Mouse (Mus musculus) spleen, postnatal 36 days (tissue): ENCODE measurements around the gene Lce1m.
"Not testable (repeated sequence)": the region's sequence is repeated elsewhere in the genome, so short reads cannot be mapped to it uniquely, and the experiment has no call there.

Experiments used
- DNase-seq, 2 experiments: peaks; one replicate each; pipeline ENCODE4 v3.0.0; 2022; ENCODE audit warnings: low spot score in 2 of 2, mixed read lengths in 1 of 2

Gene Lce1m

DNA sequence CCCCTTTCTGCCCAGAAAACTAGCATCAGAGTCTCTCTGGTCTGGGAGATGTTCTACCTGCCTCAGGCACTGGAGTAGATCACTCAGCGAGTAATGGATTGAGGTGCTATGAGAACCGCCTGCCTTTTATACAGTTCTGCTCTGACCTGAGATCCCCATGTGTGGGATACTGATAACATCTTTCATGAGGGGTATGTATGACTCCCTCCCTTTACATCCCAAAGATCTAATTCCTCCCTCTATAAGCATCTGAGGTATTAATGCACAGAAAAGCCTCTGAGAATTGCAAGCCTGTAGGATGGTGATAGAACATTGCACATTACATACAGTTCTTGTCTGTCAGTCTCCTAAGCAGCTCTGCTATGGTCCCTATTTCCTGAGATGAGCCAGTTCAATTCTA, at the start of gene Lce1m:
Gene Lce1m, minus strand, starts transcription at position 101 of the 400 bp plus-strand sequence.
- no peak for DNase-seq

DNA sequence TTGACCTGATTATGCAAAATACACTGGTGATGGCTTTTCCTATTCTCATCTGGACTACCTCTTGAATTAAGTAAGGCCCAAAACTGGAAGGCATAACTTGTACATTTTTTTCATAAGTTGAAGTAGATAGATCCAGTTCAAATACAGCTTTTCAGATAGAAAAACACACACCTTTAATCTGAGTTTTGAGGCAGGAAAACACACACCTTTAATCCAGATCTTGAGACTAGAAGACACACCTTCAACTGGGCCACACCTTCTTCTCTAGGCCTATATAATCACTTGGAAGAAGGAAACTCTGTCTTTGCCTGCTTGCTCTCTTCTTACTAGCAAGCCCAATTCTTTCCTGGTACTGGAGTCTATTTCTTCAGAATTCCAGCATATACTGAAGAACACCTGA, 49.7 kb upstream of the Lce1m start, which contains the start of gene Gm4858:
Gene Gm4858, plus strand, starts transcription at position 301 of the 400 bp plus-strand sequence.
- DNase-seq: not testable (repeated sequence)

DNA sequence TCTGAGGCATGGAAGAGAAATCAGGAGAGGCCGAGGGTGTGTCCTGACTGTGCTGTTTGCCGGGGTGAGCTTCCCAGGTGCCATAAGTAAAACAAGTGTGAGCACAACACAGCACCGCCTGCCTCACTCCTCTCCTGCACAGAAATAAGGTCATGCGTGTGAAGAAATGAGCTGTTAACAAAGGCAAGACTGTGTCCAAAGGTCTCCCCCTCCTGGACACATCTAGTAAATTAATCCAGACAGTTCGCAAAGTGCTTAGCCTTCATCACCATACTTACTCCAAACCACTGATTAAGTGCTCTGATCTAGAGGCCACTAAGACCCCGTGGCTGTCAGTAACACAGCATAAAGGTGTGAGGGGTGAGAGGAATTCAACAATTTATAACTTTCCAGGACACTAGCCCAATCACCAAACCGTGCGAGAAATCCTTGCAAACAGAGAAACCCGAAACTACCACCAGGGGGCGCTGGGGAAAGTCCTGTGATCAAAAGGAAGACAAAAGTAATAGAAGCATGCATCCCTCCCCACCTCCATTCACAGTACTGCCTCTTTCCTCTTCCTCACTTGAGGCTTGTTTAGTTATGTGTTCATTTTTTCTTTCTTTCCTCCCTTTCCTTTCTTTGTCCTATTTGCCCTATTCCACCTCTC, 34.1 kb upstream of the Lce1m start:
- DNase-seq: no peak

GRCm38 (mm10) chr3:93050182-93050581, 31.3 kb upstream of the Lce1m start:
- no peak for DNase-seq

GRCm38 (mm10) chr3:93031450-93031849, 12.6 kb upstream of the Lce1m start:
- DNase-seq: no peak

GRCm38 (mm10) chr3:93025486-93025885, 6.6 kb upstream of the Lce1m start:
- no peak for DNase-seq

- no peak for DNase-seq
These were observed 4.7 kb upstream of the Lce1m start for GRCm38 (mm10) chr3:93023411-93024184.

GRCm38 (mm10) chr3:93021171-93021570, 2.3 kb upstream of the Lce1m start:
- no peak for DNase-seq

DNA sequence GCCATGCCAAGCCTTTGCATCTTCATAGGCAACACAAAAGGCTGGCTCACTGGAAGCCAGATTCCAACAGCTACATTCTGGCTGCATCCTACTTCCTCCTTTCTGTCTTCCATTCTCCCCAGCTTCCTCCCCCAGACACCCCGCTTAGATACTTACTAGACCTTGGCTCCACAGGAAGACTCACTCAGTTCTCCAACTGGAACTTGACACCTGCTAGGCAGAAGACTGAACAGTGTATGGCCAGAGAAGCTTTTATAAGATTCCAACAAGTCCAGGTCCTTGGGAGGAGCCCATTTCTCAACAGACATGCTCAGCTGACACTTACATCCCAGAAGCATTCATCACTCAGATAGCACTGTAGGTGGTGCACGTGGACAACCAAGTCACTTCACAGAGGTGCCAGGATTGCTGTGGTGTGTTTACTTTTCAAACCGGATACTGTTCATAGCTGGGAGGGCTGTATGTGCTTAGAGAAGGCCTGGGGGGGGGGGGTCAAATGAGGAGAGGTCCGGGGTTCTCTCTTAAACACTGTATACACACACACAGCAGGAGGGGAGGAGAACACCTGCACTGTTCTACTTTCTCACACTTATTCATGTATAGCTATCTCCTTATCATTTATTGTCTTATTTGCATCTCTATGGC, 3.3 kb downstream of the Lce1m start, which contains the start of gene Crct1:
Gene Crct1, minus strand, starts transcription at position 228 of the 645 bp plus-strand sequence.
- no peak for DNase-seq

GRCm38 (mm10) chr3:93014871-93015270, 4.0 kb downstream of the Lce1m start:
- no peak for DNase-seq

GRCm38 (mm10) chr3:93014378-93014801, 4.5 kb downstream of the Lce1m start:
- DNase-seq: no peak

DNA sequence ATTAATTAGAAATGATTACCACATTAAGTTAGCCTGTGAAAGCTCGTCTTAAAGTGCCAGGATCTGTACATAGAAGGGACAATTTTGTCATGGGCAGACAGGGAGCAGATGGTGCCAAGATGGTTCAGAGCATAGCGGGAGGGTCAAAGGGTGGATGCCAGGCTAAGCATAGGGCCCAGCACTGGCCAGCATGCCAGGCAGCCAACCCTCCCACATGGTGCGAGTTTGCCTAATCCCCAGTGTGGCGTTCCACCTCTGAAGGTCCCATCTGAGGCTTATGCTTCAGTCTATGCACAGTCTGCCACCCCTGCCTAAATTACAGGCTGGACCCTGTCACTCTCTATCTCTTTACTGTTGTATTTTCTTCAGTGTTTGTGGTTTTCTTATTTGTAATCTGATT, 16.0 kb downstream of the Lce1m start:
- no peak for DNase-seq

DNA sequence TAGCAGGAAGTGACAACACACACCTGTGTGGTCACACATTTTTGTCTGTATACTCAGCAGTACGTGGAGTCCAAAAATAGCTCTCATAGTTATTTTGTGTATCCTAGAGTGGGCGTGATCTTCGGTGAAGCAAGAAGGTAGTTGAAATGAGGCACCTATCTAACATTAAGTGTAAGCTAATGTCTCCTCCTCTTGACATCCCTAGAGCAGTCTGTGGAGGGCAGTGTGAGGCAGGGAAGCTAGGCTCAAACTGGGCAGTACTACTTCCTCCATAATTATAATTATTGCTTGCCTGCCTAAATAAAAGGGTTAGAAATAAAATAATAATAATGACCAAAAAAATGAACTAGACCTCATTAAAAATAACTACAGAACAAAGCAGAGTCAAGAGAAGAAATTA, 18.2 kb downstream of the Lce1m start:
- no peak for DNase-seq

- DNase-seq: no peak
These were observed 20.2 kb downstream of the Lce1m start for GRCm38 (mm10) chr3:92998691-92999090.

GRCm38 (mm10) chr3:92991926-92992325, 26.9 kb downstream of the Lce1m start, which contains the start of gene Lce3f:
TSS of gene Lce3f (plus strand) at chr3:92992226.
- no peak for DNase-seq

DNA sequence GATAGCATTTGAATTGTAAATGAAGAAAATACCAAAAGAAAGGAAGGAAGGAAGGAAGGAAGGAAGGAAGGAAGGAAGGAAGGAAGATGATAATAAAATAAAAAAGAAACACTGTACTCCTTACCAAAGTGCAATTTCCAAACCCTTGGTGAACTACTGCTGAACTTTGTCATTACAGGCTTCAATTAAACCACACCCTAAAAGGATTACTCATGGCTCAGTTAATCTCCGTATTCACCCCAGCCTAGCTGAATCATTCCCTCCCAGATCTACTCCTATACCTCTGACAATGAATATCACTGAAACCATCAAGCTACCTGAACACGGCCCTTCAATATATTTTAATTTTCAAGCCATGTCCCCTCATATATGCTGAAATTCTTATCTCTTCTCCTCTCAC, 40.4 kb downstream of the Lce1m start:
- no peak for DNase-seq
